Mouse (Mus musculus) gastrocnemius, adult 8-10 months (tissue): ENCODE measurements around the gene Sox4. TPM values are rescaled to one million over a fixed set of nuclear protein-coding genes. Genes with fewer than 3 reads are reported as not detected.
A peak's percentile ranks its signal among the peaks of the same experiment; 100 is the strongest.

Experiments used
- DNase-seq, 2 experiments: peaks; one replicate each; pipeline ENCODE4 v3.0.0; 2022; ENCODE audit warnings: low spot score in 2 of 2
- total RNA-seq, 4 experiments: library from RNA; stranded (reverse); gene quantifications; 2 replicates each; pipeline ENCODE4 v1.2.4; 2022

Gene Sox4
- total RNA-seq: 1 to 10 TPM; 1.1 to 2.5 (median 1.6) TPM

- peak; percentile 85 to 88 for DNase-seq
Observed at GRCm38 (mm10) chr13:28953581-28953991, at the start of gene Sox4. Gene Sox4 (minus strand): TSS chr13:28953713.

GRCm38 (mm10) chr13:28991899-28992664, 38.6 kb upstream of the Sox4 start:
- DNase-seq: no peak

- DNase-seq: no peak
Observed at GRCm38 (mm10) chr13:28988751-28989703, 35.5 kb upstream of the Sox4 start.

- no peak for DNase-seq
Observed at GRCm38 (mm10) chr13:28980681-28981080, 27.2 kb upstream of the Sox4 start.

- DNase-seq: no peak
Observed at GRCm38 (mm10) chr13:28975011-28975410, 21.5 kb upstream of the Sox4 start.

- no peak for DNase-seq
Observed at GRCm38 (mm10) chr13:28974597-28974996, 21.1 kb upstream of the Sox4 start.

GRCm38 (mm10) chr13:28960916-28961315, 7.4 kb upstream of the Sox4 start:
- no peak for DNase-seq

GRCm38 (mm10) chr13:28959458-28959978, 6.0 kb upstream of the Sox4 start:
- DNase-seq: peak; percentile 42 to 65

- no peak for DNase-seq
Observed at GRCm38 (mm10) chr13:28959068-28959440, 5.5 kb upstream of the Sox4 start.

- peak; percentile 18 to 49 for DNase-seq
Observed at GRCm38 (mm10) chr13:28958211-28959067, 4.9 kb upstream of the Sox4 start.

GRCm38 (mm10) chr13:28957765-28958164, 4.3 kb upstream of the Sox4 start:
- DNase-seq: peak; percentile 85 to 87

GRCm38 (mm10) chr13:28952576-28953571, 639 bp downstream of the Sox4 start:
- peak; percentile 21 to 31 for DNase-seq

GRCm38 (mm10) chr13:28951691-28952575, 1.6 kb downstream of the Sox4 start:
- no peak for DNase-seq

GRCm38 (mm10) chr13:28950623-28951491, 2.7 kb downstream of the Sox4 start:
- DNase-seq: no peak

GRCm38 (mm10) chr13:28950266-28950622, 3.3 kb downstream of the Sox4 start:
- no peak for DNase-seq

- DNase-seq: no peak
Observed at GRCm38 (mm10) chr13:28949279-28949915, 4.1 kb downstream of the Sox4 start.

GRCm38 (mm10) chr13:28948541-28948940, 5.0 kb downstream of the Sox4 start:
- DNase-seq: no peak
